Mouse (Mus musculus) bone marrow, adult 2 months (tissue): ENCODE measurements around the gene Pip5k1c.

Source experiments
- CTCF ChIP-seq: fragments of 200-500 bp; IDR thresholded peaks from 2 replicates; pipeline ENCODE4 v1.5.1; 2011; ENCODE audit warnings: low read length, control low read depth; ENCODE audit not compliant: control insufficient read depth, insufficient read depth
- POLR2A ChIP-seq: fragments of 200-500 bp; IDR thresholded peaks from 2 replicates; pipeline ENCODE4 v1.6.1; 2011; ENCODE audit warnings: low read depth, mild to moderate bottlenecking, control low read depth, low read length, borderline replicate concordance; ENCODE audit not compliant: control insufficient read depth

GRCm38 (mm10) chr10:81322444-81322843, 29.7 kb downstream of the Pip5k1c start:
- TF ChIP-seq CTCF (no peak), POLR2A (no peak)
